Mouse (Mus musculus) ovary, postnatal 36 days (tissue): ENCODE data around the gene Sertm1.

Experiments used
- DNase-seq: peaks from one replicate; pipeline ENCODE4 v3.0.0; 2022; ENCODE audit warnings: low spot score, mixed read lengths

Gene Sertm1

GRCm38 (mm10) chr3:54915643-54916071 is at the start of gene Sertm1:
Gene Sertm1 (minus strand): TSS chr3:54915887.
- DNase-seq = peak; percentile 26

- no peak for DNase-seq
Observed at GRCm38 (mm10) chr3:54964948-54965506, 49.3 kb upstream of the Sertm1 start.

GRCm38 (mm10) chr3:54943067-54943810 is 27.6 kb upstream of the Sertm1 start:
- DNase-seq = no peak

- DNase-seq = no peak
Observed at GRCm38 (mm10) chr3:54934535-54934934, 18.8 kb upstream of the Sertm1 start.

- DNase-seq = no peak
Observed at GRCm38 (mm10) chr3:54932599-54932998, 16.9 kb upstream of the Sertm1 start.

GRCm38 (mm10) chr3:54920425-54920824 is 4.7 kb upstream of the Sertm1 start:
- no peak for DNase-seq

GRCm38 (mm10) chr3:54914845-54915642 is 643 bp downstream of the Sertm1 start:
- no peak for DNase-seq

GRCm38 (mm10) chr3:54908878-54909277 is 6.8 kb downstream of the Sertm1 start:
- no peak for DNase-seq

GRCm38 (mm10) chr3:54897974-54898373 is 17.7 kb downstream of the Sertm1 start:
- no peak for DNase-seq

- DNase-seq = no peak
Observed at GRCm38 (mm10) chr3:54894891-54895290, 20.8 kb downstream of the Sertm1 start.

- DNase-seq = no peak
Observed at GRCm38 (mm10) chr3:54892218-54892617, 23.5 kb downstream of the Sertm1 start.

- no peak for DNase-seq
Observed at GRCm38 (mm10) chr3:54886501-54886900, 29.2 kb downstream of the Sertm1 start.
